Mouse (Mus musculus): ENCODE measurements around the gene 2310003L06Rik. TPM values are rescaled to one million over a fixed set of nuclear protein-coding genes. Genes with fewer than 3 reads are reported as not detected.

2310003L06Rik gene
- polyA plus RNA-seq (2012; ENCODE audit: insufficient read depth, insufficient read length, low replicate concordance, missing spikeins): not detected in 2 replicates

DNA sequence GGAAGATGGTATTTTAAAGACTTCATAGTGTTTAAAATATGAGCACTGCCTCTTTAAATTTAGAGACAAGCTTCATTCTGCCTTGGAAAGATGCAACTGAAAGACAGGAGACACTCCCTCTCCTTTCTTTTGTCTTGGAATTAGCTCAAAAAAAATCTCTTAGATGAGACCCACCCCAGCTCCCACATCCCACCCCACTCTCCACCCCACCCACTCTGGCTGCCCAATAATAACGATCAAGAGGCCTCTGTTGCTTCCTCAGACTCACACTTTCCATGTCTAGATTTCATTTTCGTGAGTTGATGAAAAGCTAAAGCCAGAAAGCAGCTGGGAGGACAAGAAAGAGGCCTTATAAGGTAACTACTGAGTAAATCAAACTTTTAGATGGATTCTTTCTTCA lies at the start of gene 2310003L06Rik, which contains the start of gene Gm28434:
Gene 2310003L06Rik (plus strand): TSS at position 259 of the 400 bp plus-strand sequence.
Gene Gm28434 (plus strand): TSS at position 317 of the 400 bp plus-strand sequence.
- Histone ChIP-seq H3K27ac (ENCODE audit: insufficient read depth, low read depth, low read length) (no peak within 1 kb of the TSS), H3K4me1 (ENCODE audit: control insufficient read depth, insufficient read depth, low read length) (no peaks in the 10 kb centered on the region), H3K4me3 (ENCODE audit: insufficient read depth, low read depth, low read length) (no peak within 1 kb of the TSS)
- WGBS: 46% methylated on average over 2 of the region's 2 CpGs
- TF ChIP-seq POLR2A (IDR thresholded peaks at IDR 0.05; ENCODE audit: insufficient read depth, low read depth, low read length): no peak
- TF ChIP-seq CTCF (IDR thresholded peaks at IDR 0.05; ENCODE audit: insufficient read depth, low read depth, low read length): no peak

GRCm38 (mm10) chr5:87925372-87925771 lies 43.9 kb upstream of the 2310003L06Rik start, which contains the start of gene Csn3:
TSS of gene Csn3 (plus strand) at chr5:87925579.
- 30% methylated on average over 5 of the region's 5 CpGs for WGBS
- H3K4me1 ChIP-seq (ENCODE audit: control insufficient read depth, insufficient read depth, low read length): no peaks in the 10 kb centered on the region
- TF ChIP-seq POLR2A (IDR thresholded peaks at IDR 0.05; ENCODE audit: insufficient read depth, low read depth, low read length) (no peak), CTCF (IDR thresholded peaks at IDR 0.05; ENCODE audit: insufficient read depth, low read depth, low read length) (no peak)
- no peak within 1 kb of the TSS for H3K4me3 ChIP-seq (ENCODE audit: insufficient read depth, low read depth, low read length)
- H3K27ac ChIP-seq (ENCODE audit: insufficient read depth, low read depth, low read length): no peak within 1 kb of the TSS

- H3K4me1 ChIP-seq (ENCODE audit: control insufficient read depth, insufficient read depth, low read length): no peaks in the 10 kb centered on the region
- TF ChIP-seq CTCF (IDR thresholded peaks at IDR 0.05; ENCODE audit: insufficient read depth, low read depth, low read length): no peak
- no peak for TF ChIP-seq POLR2A (IDR thresholded peaks at IDR 0.05; ENCODE audit: insufficient read depth, low read depth, low read length)
- H3K4me3 ChIP-seq (ENCODE audit: insufficient read depth, low read depth, low read length): no peak overlapping the region
- no peak overlapping the region for H3K27ac ChIP-seq (ENCODE audit: insufficient read depth, low read depth, low read length)
- 63% methylated on average over 1 of the region's 1 CpGs for WGBS
Measured at GRCm38 (mm10) chr5:87931603-87932002, 37.7 kb upstream of the 2310003L06Rik start.

DNA sequence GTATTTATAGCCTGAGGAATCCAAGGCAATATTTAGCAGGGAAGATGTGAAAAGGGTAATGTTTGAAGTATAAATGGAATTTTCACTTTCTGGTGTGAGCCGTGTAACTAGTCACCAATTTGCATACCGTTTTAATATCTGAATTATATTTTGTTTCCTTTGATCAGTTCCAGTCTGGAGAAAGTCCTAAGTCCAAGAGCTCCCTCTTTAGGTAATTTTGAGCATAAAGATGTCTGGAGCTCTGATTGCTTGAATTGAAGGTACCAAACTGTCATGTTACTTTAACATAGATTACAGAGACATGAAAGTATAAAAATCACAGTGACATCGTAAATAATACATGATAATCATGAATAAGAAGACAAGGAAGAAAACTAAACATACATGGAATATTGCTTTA lies 28.5 kb upstream of the 2310003L06Rik start:
- no peaks in the 10 kb centered on the region for H3K4me1 ChIP-seq (ENCODE audit: control insufficient read depth, insufficient read depth, low read length)
- WGBS: 29% methylated on average over 3 of the region's 3 CpGs
- TF ChIP-seq CTCF (IDR thresholded peaks at IDR 0.05; ENCODE audit: insufficient read depth, low read depth, low read length) (no peak), POLR2A (IDR thresholded peaks at IDR 0.05; ENCODE audit: insufficient read depth, low read depth, low read length) (no peak)
- H3K27ac ChIP-seq (ENCODE audit: insufficient read depth, low read depth, low read length): no peak overlapping the region
- no peak overlapping the region for H3K4me3 ChIP-seq (ENCODE audit: insufficient read depth, low read depth, low read length)

DNA sequence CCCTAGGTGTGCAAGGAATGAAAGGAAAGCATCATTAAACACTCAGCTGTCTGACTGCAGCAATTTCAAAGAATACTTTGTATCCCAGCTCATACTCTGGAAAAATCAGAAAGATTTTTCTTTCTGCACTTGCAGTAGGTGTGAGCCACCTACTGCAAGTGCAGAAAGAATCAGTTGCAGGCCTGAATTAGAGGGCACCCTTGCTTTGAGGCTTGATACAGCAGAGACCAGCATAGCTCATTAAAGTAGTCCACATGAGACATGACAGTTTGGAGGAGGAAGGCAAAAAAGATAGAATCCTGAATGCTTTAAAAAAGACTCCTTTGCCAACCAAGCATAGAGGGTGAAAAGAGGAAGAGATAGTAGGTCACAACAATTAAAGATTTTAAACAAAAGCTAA lies 26.7 kb upstream of the 2310003L06Rik start:
- no peak for TF ChIP-seq POLR2A (IDR thresholded peaks at IDR 0.05; ENCODE audit: insufficient read depth, low read depth, low read length)
- no peak for TF ChIP-seq CTCF (IDR thresholded peaks at IDR 0.05; ENCODE audit: insufficient read depth, low read depth, low read length)
- Histone ChIP-seq H3K27ac (ENCODE audit: insufficient read depth, low read depth, low read length) (no peak overlapping the region), H3K4me3 (ENCODE audit: insufficient read depth, low read depth, low read length) (no peak overlapping the region), H3K4me1 (ENCODE audit: control insufficient read depth, insufficient read depth, low read length) (no peaks in the 10 kb centered on the region)

- Histone ChIP-seq H3K4me3 (ENCODE audit: insufficient read depth, low read depth, low read length) (no peak overlapping the region), H3K4me1 (ENCODE audit: control insufficient read depth, insufficient read depth, low read length) (no peaks in the 10 kb centered on the region), H3K27ac (ENCODE audit: insufficient read depth, low read depth, low read length) (no peak overlapping the region)
- TF ChIP-seq POLR2A (IDR thresholded peaks at IDR 0.05; ENCODE audit: insufficient read depth, low read depth, low read length) (no peak), CTCF (IDR thresholded peaks at IDR 0.05; ENCODE audit: insufficient read depth, low read depth, low read length) (no peak)
Measured at GRCm38 (mm10) chr5:87951836-87952235, 17.4 kb upstream of the 2310003L06Rik start.

DNA sequence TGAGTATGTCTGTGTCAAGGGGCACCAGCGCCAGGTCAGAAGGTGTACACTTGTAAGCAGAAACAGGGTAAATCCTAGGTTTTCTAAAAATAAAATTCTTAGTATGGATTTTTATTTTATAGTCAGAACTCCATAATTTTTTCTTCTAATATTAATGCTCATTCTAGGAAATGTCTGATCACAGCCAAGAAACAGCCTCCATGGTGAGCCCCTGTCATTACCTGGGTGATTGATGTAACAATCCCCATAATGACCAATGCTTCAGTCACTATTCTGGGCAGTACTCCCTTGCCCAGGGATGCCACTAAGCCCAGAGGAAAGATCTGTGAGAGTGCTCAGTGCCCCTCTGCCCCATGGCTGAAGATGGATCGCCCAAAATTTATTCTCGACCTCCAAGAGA lies 9.9 kb downstream of the 2310003L06Rik start, which contains the start of gene Cabs1:
Gene Cabs1 (plus strand): TSS at position 301 of the 400 bp plus-strand sequence.
- WGBS: 85% methylated on average over 3 of the region's 3 CpGs
- Histone ChIP-seq H3K27ac (ENCODE audit: insufficient read depth, low read depth, low read length) (no peak within 1 kb of the TSS), H3K4me1 (ENCODE audit: control insufficient read depth, insufficient read depth, low read length) (no peaks in the 10 kb centered on the region), H3K4me3 (ENCODE audit: insufficient read depth, low read depth, low read length) (no peak within 1 kb of the TSS)
- TF ChIP-seq POLR2A (IDR thresholded peaks at IDR 0.05; ENCODE audit: insufficient read depth, low read depth, low read length): no peak
- TF ChIP-seq CTCF (IDR thresholded peaks at IDR 0.05; ENCODE audit: insufficient read depth, low read depth, low read length): no peak

GRCm38 (mm10) chr5:87982468-87983214 lies 13.4 kb downstream of the 2310003L06Rik start:
- no peak for TF ChIP-seq POLR2A (IDR thresholded peaks at IDR 0.05; ENCODE audit: insufficient read depth, low read depth, low read length)
- TF ChIP-seq CTCF (IDR thresholded peaks at IDR 0.05; ENCODE audit: insufficient read depth, low read depth, low read length): no peak
- 60% methylated on average over 3 of the region's 3 CpGs for WGBS
- Histone ChIP-seq H3K4me1 (ENCODE audit: control insufficient read depth, insufficient read depth, low read length) (no peaks in the 10 kb centered on the region), H3K27ac (ENCODE audit: insufficient read depth, low read depth, low read length) (no peak overlapping the region), H3K4me3 (ENCODE audit: insufficient read depth, low read depth, low read length) (no peak overlapping the region)

GRCm38 (mm10) chr5:88002249-88002648 lies 33.0 kb downstream of the 2310003L06Rik start, which contains the start of gene Smr3a:
TSS of gene Smr3a (plus strand) at chr5:88002549.
- WGBS: 87% methylated on average over 3 of the region's 3 CpGs
- no peaks in the 10 kb centered on the region for H3K4me1 ChIP-seq (ENCODE audit: control insufficient read depth, insufficient read depth, low read length)
- no peak within 1 kb of the TSS for H3K4me3 ChIP-seq (ENCODE audit: insufficient read depth, low read depth, low read length)
- H3K27ac ChIP-seq (ENCODE audit: insufficient read depth, low read depth, low read length): no peak within 1 kb of the TSS
- no peak for TF ChIP-seq POLR2A (IDR thresholded peaks at IDR 0.05; ENCODE audit: insufficient read depth, low read depth, low read length)
- no peak for TF ChIP-seq CTCF (IDR thresholded peaks at IDR 0.05; ENCODE audit: insufficient read depth, low read depth, low read length)

Data from olfactory bulb, adult 2 months (tissue).